Mouse (Mus musculus): ENCODE results near the gene Ehd4. TPM values are rescaled to one million over a fixed set of nuclear protein-coding genes. Genes with fewer than 3 reads are reported as not detected.

Ehd4 gene
- total and polyA plus RNA-seq, 3 experiments, result 8.1 to 27.7 (median 9.8) TPM

- TF ChIP-seq RCOR1 (conservative IDR thresholded peaks at IDR 0.05; ENCODE audit: low read depth, low read length), result no peak
- TF ChIP-seq RAD21 (IDR thresholded peaks at IDR 0.05; ENCODE audit: low read depth, low read length), result no peak
- no peak for TF ChIP-seq SMC3 (IDR thresholded peaks at IDR 0.05; ENCODE audit: low read depth, low read length)
- TF ChIP-seq MYC (IDR thresholded peaks at IDR 0.05; ENCODE audit: low read depth, low read length), result no peak
These were observed 89.2 kb downstream of the Ehd4 start (continued) for GRCm38 (mm10) chr2:120065243-120065642.

DNA sequence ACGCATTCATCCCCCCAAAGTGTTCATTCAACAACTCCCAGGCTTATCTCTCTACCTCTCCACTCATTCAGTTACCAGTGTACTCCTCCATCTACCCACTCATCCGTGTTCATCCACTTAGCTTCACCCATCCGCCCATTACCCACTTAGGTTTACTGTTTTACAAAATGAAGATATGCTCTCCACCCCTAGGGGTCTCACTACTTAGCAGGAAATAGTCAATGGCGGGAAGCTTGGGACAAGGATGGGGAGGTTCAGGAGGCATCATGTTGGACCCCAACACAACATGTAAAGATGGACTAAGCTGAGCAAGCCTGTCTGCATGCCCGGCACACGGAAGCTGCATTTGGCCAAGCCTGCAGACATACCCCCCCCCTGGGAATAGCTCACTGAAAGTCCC lies 89.8 kb downstream of the Ehd4 start:
- Histone ChIP-seq H3K27ac (ENCODE audit: insufficient read depth, low read depth) (no peak overlapping the region), H3K79me2 (replicated peaks; ENCODE audit: control insufficient read depth, extremely low read depth, insufficient read depth, poor library complexity, severe bottlenecking) (no peaks in the 10 kb centered on the region), H3K9me3 (replicated peaks; ENCODE audit: low read length) (no peaks in the 10 kb centered on the region), H3K9ac (ENCODE audit: insufficient read depth, low read depth) (no peak overlapping the region), H3K4me3 (replicated peaks in 1 of 3; ENCODE audit: low read depth in 2 of 3, low read length in 2 of 3, poor library complexity in 1 of 3) (no peak overlapping the region), H3K27me3 (replicated peaks) (peaks cover 33% of the 10 kb centered on the region), H3K4me1 (ENCODE audit: control insufficient read depth in 1 of 2, insufficient read depth in 2 of 2) (no peaks in the 10 kb centered on the region; a peak in 1 of 4 replicates), H3K36me3 (replicated peaks in 1 of 2; ENCODE audit: control insufficient read depth in 1 of 2, insufficient read depth in 1 of 2, low read length in 1 of 2) (no peaks in the 10 kb centered on the region), H3K4me2 (ENCODE audit: insufficient read depth, low read depth, poor library complexity, severe bottlenecking) (no peak overlapping the region)
- no peak for DNase-seq (ENCODE audit: extremely low read depth)
- in situ Hi-C loops (cut with MboI; ENCODE audit: low pct_ligation_motif_present, low pct_unique_long_range_greater_than_20kb, low sequenced_read_pairs), result no loop called here
- dilution Hi-C loops (cut with MboI; ENCODE audit: extremely low pct_ligation_motif_present, extremely low pct_unique_long_range_greater_than_20kb, low sequenced_read_pairs), result no loop called here
- TF ChIP-seq UBTF (IDR thresholded peaks at IDR 0.05; ENCODE audit: low read depth, low read length) (no peak), POLR2A (IDR thresholded peaks at IDR 0.05; ENCODE audit: low read depth, low read length) (no peak), CHD2 (IDR thresholded peaks at IDR 0.05; ENCODE audit: low read length) (no peak), NELFE (IDR thresholded peaks at IDR 0.05; ENCODE audit: low read depth, low read length) (no peak), HCFC1 (IDR thresholded peaks at IDR 0.05; ENCODE audit: low read depth, low read length) (no peak), JUN (IDR thresholded peaks at IDR 0.05; ENCODE audit: insufficient read depth, low read depth, low read length) (no peak), E2F4 (IDR thresholded peaks at IDR 0.05; ENCODE audit: insufficient replicate concordance, low read depth, low read length) (peak; percentile 82; the same call in 1 of the 2 replicates), MAX (IDR thresholded peaks at IDR 0.05; ENCODE audit: low read length) (no peak), BHLHE40 (IDR thresholded peaks at IDR 0.05; ENCODE audit: low read depth, low read length) (no peak), NRF1 (IDR thresholded peaks at IDR 0.05; ENCODE audit: low read depth, low read length) (no peak), CHD1 (IDR thresholded peaks at IDR 0.05; ENCODE audit: low read depth, low read length) (no peak), ELF1 (IDR thresholded peaks at IDR 0.05; ENCODE audit: low read depth, low read length) (no peak), IRF4 (IDR thresholded peaks at IDR 0.05; ENCODE audit: low read depth, low read length) (no peak), MEF2A (IDR thresholded peaks at IDR 0.05; ENCODE audit: borderline replicate concordance, low read depth, low read length) (no peak), ZKSCAN1 (IDR thresholded peaks at IDR 0.05; ENCODE audit: borderline replicate concordance, low read depth, low read length) (no peak), MAZ (IDR thresholded peaks at IDR 0.05; ENCODE audit: low read depth, low read length) (no peak), CTCF (conservative IDR thresholded peaks at IDR 0.05 in 1 of 2, IDR thresholded peaks at IDR 0.05 in 1 of 2; ENCODE audit: low read depth in 2 of 2, low read length in 2 of 2) (peak in 1 of 2 experiments; percentile 54; a peak in 2 of 4 replicates), TCF12 (IDR thresholded peaks at IDR 0.05; ENCODE audit: low read depth, low read length) (no peak), GABPA (IDR thresholded peaks at IDR 0.05; ENCODE audit: insufficient replicate concordance, low read depth, low read length) (no peak), ETS1 (conservative IDR thresholded peaks at IDR 0.05; ENCODE audit: low read depth, low read length) (no peak), SMC3 (IDR thresholded peaks at IDR 0.05; ENCODE audit: low read depth, low read length) (peak; percentile 3; the same call in 1 of the 2 replicates), EP300 (IDR thresholded peaks at IDR 0.05; ENCODE audit: low read length) (no peak)

Measured in CH12.LX (cell line).